Mouse (Mus musculus): Measurements from ENCODE around the gene Commd1. TPM values are rescaled to one million over a fixed set of nuclear protein-coding genes. Genes with fewer than 3 reads are reported as not detected.

The Commd1 gene
- polyA plus RNA-seq (2016; fragmentation: Nextera tagmentation; extraction: Ambion mirVana): 358 and 366 TPM in 2 replicates

GRCm38 (mm10) chr11:22981984-22982757 lies at the start of gene Commd1, which contains the start of gene Gm28048:
Gene Commd1 (minus strand): TSS chr11:22982382.
Gene Gm28048 (minus strand): TSS chr11:22982090.
- ATAC-seq (ENCODE audit: insufficient number of reproducible peaks, insufficient read depth, low FRiP score, low TSS enrichment): peak; percentile 91
- H3K27ac ChIP-seq: peak within 1 kb of the TSS; percentile 91
- peak within 1 kb of the TSS; percentile 47 for H3K4me3 ChIP-seq
- no peaks in the 10 kb centered on the region for H3K27me3 ChIP-seq
- peaks cover 6% of the 10 kb centered on the region for H3K4me1 ChIP-seq
- peaks cover 12% of the 10 kb centered on the region for H3K36me3 ChIP-seq
- H3K9me3 ChIP-seq: no peaks in the 10 kb centered on the region
- 4% methylated on average over 42 of the region's 42 CpGs for WGBS
- peak within 1 kb of the TSS; percentile 74 for H3K9ac ChIP-seq
- peak within 1 kb of the TSS; percentile 80 for H3K4me2 ChIP-seq (replicated peaks)

GRCm38 (mm10) chr11:23029399-23029798 lies 47.2 kb upstream of the Commd1 start:
- Histone ChIP-seq H3K9ac (no peak overlapping the region), H3K27ac (no peak overlapping the region), H3K9me3 (no peaks in the 10 kb centered on the region), H3K36me3 (no peaks in the 10 kb centered on the region), H3K27me3 (no peaks in the 10 kb centered on the region), H3K4me2 (replicated peaks) (no peak overlapping the region), H3K4me3 (no peak overlapping the region), H3K4me1 (no peaks in the 10 kb centered on the region)
- no peak for ATAC-seq (ENCODE audit: insufficient number of reproducible peaks, insufficient read depth, low FRiP score, low TSS enrichment)
- 76% methylated on average over 6 of the region's 6 CpGs for WGBS

DNA sequence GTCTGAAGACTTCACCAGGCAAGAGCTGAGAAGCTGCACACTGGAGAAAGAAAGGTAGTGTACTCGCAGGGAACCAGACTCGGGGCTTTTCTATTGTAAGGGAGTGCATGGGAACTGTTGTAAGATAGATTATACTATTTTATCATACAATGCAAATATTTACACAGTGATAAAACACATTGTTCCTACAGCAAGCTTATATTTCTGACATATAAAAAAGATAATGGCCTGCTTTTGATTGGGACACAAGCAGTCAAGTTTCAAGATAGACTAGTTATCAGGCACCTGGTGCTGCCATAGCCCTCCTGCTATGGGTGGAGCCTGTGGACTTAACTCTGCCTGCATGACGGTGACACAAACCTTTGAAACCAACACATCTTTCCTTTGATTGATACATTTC lies 46.8 kb upstream of the Commd1 start:
- no peak overlapping the region for H3K9ac ChIP-seq
- 70% methylated on average over 3 of the region's 3 CpGs for WGBS
- no peak for ATAC-seq (ENCODE audit: insufficient number of reproducible peaks, insufficient read depth, low FRiP score, low TSS enrichment)
- H3K4me2 ChIP-seq (replicated peaks): no peak overlapping the region
- no peaks in the 10 kb centered on the region for H3K9me3 ChIP-seq
- no peak overlapping the region for H3K4me3 ChIP-seq
- H3K4me1 ChIP-seq: no peaks in the 10 kb centered on the region
- no peak overlapping the region for H3K27ac ChIP-seq
- no peaks in the 10 kb centered on the region for H3K36me3 ChIP-seq
- no peaks in the 10 kb centered on the region for H3K27me3 ChIP-seq

DNA sequence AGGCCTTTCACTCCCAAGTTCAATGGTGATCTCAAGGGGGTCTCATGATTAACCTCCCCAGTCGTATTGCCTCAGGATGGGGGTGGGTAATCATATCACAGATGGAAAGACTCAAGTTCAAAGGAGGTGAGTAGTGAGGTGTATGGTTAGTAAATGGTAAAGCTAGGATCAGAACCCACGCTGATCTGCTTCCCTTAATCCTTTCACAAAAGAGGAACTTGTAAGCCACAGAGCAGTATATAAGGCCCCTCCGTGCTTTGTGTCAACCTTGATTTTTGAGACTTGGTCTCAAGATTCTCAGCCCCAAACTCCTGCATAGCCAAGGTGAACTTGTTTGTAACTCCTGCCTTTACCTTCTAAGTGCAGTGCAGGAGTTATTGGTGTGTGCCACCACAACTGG lies 42.0 kb upstream of the Commd1 start:
- no peaks in the 10 kb centered on the region for H3K36me3 ChIP-seq
- no peak for ATAC-seq (ENCODE audit: insufficient number of reproducible peaks, insufficient read depth, low FRiP score, low TSS enrichment)
- no peak overlapping the region for H3K27ac ChIP-seq
- no peak overlapping the region for H3K4me2 ChIP-seq (replicated peaks)
- 0 out of 2 replicates have a peak, but pooled peaks cover 3% of the 10 kb centered on the region for H3K4me1 ChIP-seq
- H3K27me3 ChIP-seq: no peaks in the 10 kb centered on the region
- WGBS: 65% methylated on average over 3 of the region's 3 CpGs
- H3K9me3 ChIP-seq: no peaks in the 10 kb centered on the region
- H3K9ac ChIP-seq: no peak overlapping the region
- no peak overlapping the region for H3K4me3 ChIP-seq

- Histone ChIP-seq H3K4me1 (0 out of 2 replicates have a peak, but pooled peaks cover 3% of the 10 kb centered on the region), H3K4me2 (replicated peaks) (no peak overlapping the region), H3K9ac (no peak overlapping the region), H3K9me3 (no peaks in the 10 kb centered on the region), H3K4me3 (no peak overlapping the region), H3K36me3 (no peaks in the 10 kb centered on the region), H3K27ac (no peak overlapping the region), H3K27me3 (no peaks in the 10 kb centered on the region)
- 92% methylated on average over 2 of the region's 2 CpGs for WGBS
- ATAC-seq (ENCODE audit: insufficient number of reproducible peaks, insufficient read depth, low FRiP score, low TSS enrichment): no peak
Measured at GRCm38 (mm10) chr11:23023155-23023554, 41.0 kb upstream of the Commd1 start.

DNA sequence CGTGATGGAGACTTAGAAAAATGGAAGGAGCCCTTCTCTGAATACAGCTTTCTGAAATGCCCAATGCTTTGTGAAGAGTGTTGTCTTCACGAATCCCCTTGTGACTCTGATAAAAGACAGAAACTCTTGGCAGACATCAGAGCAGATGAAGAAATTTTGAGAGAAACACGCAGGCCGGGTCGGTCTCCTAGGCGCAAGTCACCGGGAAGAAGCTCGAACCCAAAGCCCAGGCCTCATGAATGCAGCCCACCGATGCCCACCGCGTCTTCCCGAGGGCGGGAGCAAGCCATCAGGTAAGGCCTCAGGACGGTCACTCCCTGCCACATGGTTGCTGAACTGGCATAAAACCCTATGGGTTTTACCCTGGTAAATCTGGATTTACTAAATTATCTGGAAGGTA lies 38.7 kb upstream of the Commd1 start:
- Histone ChIP-seq H3K9me3 (no peaks in the 10 kb centered on the region), H3K27me3 (no peaks in the 10 kb centered on the region), H3K27ac (no peak overlapping the region), H3K36me3 (no peaks in the 10 kb centered on the region), H3K4me1 (0 out of 2 replicates have a peak, but pooled peaks cover 3% of the 10 kb centered on the region), H3K4me3 (no peak overlapping the region), H3K4me2 (replicated peaks) (no peak overlapping the region), H3K9ac (no peak overlapping the region)
- WGBS: 87% methylated on average over 14 of the region's 14 CpGs
- ATAC-seq (ENCODE audit: insufficient number of reproducible peaks, insufficient read depth, low FRiP score, low TSS enrichment): no peak

GRCm38 (mm10) chr11:23020116-23020770 lies 38.1 kb upstream of the Commd1 start:
- ATAC-seq (ENCODE audit: insufficient number of reproducible peaks, insufficient read depth, low FRiP score, low TSS enrichment): no peak
- H3K36me3 ChIP-seq: no peaks in the 10 kb centered on the region
- no peak overlapping the region for H3K27ac ChIP-seq
- no peaks in the 10 kb centered on the region for H3K27me3 ChIP-seq
- H3K9ac ChIP-seq: no peak overlapping the region
- H3K4me2 ChIP-seq (replicated peaks): no peak overlapping the region
- WGBS: 56% methylated on average over 24 of the region's 24 CpGs
- 0 out of 2 replicates have a peak, but pooled peaks cover 3% of the 10 kb centered on the region for H3K4me1 ChIP-seq
- H3K4me3 ChIP-seq: no peak overlapping the region
- H3K9me3 ChIP-seq: no peaks in the 10 kb centered on the region

DNA sequence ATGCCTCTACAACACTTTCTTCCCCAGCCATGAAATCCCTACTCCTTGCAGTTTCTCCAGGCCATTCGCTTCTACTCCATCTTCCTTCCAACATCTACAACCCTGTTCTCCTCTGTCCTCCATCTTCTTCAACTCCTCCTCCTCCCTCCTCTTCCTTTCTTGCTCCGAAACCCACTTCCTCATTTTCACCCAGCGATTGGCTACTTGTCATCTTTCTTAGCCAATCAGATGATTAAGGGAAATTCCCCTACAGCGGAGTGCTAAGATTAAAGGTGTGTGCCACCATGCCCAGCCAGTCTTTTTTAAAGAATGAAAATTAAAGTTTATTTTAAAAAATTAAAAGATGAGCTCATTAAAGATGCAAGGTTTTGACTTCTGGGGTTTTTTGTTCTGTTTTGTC lies 35.8 kb upstream of the Commd1 start:
- no peaks in the 10 kb centered on the region for H3K27me3 ChIP-seq
- no peak for ATAC-seq (ENCODE audit: insufficient number of reproducible peaks, insufficient read depth, low FRiP score, low TSS enrichment)
- no peak overlapping the region for H3K9ac ChIP-seq
- WGBS: 95% methylated on average over 4 of the region's 4 CpGs
- no peaks in the 10 kb centered on the region for H3K9me3 ChIP-seq
- no peaks in the 10 kb centered on the region for H3K36me3 ChIP-seq
- 0 out of 2 replicates have a peak, but pooled peaks cover 3% of the 10 kb centered on the region for H3K4me1 ChIP-seq
- no peak overlapping the region for H3K4me3 ChIP-seq
- H3K27ac ChIP-seq: no peak overlapping the region
- H3K4me2 ChIP-seq (replicated peaks): no peak overlapping the region

DNA sequence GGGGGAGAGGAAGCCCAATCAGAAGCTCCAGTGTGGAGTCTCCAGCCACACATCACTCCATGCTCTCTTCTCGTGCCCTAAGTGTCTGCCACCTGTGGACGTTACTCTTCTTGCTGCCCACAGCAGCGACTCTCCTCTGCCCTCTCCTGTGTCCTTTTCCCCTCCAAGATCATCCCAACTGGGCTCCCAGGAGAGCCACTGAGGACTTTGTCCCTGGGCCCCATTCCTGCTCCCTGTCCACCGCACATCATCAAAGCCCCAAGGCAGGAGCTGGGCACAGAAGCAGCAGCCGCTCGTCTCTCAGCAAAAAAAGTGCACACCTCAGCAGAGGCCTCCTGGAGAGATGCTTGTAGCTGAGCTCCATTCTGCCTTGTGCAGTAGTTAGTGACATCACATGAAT lies 32.8 kb upstream of the Commd1 start:
- H3K9me3 ChIP-seq: no peaks in the 10 kb centered on the region
- H3K4me3 ChIP-seq: no peak overlapping the region
- no peaks in the 10 kb centered on the region for H3K27me3 ChIP-seq
- no peaks in the 10 kb centered on the region for H3K4me1 ChIP-seq
- ATAC-seq (ENCODE audit: insufficient number of reproducible peaks, insufficient read depth, low FRiP score, low TSS enrichment): no peak
- no peaks in the 10 kb centered on the region for H3K36me3 ChIP-seq
- H3K9ac ChIP-seq: no peak overlapping the region
- no peak overlapping the region for H3K4me2 ChIP-seq (replicated peaks)
- no peak overlapping the region for H3K27ac ChIP-seq
- 70% methylated on average over 6 of the region's 6 CpGs for WGBS

- Histone ChIP-seq H3K27ac (no peak overlapping the region), H3K4me2 (replicated peaks) (no peak overlapping the region), H3K4me3 (no peak overlapping the region), H3K36me3 (no peaks in the 10 kb centered on the region), H3K27me3 (no peaks in the 10 kb centered on the region), H3K9ac (no peak overlapping the region), H3K9me3 (no peaks in the 10 kb centered on the region), H3K4me1 (no peaks in the 10 kb centered on the region)
- WGBS: 76% methylated on average over 4 of the region's 4 CpGs
- ATAC-seq (ENCODE audit: insufficient number of reproducible peaks, insufficient read depth, low FRiP score, low TSS enrichment): no peak
Measured at GRCm38 (mm10) chr11:23013580-23014294, 31.6 kb upstream of the Commd1 start.

GRCm38 (mm10) chr11:23013096-23013495 lies 30.9 kb upstream of the Commd1 start:
- no peaks in the 10 kb centered on the region for H3K36me3 ChIP-seq
- H3K9me3 ChIP-seq: no peaks in the 10 kb centered on the region
- H3K4me3 ChIP-seq: no peak overlapping the region
- 78% methylated on average over 1 of the region's 1 CpGs for WGBS
- H3K27ac ChIP-seq: no peak overlapping the region
- H3K4me2 ChIP-seq (replicated peaks): no peak overlapping the region
- no peak overlapping the region for H3K9ac ChIP-seq
- no peaks in the 10 kb centered on the region for H3K4me1 ChIP-seq
- H3K27me3 ChIP-seq: no peaks in the 10 kb centered on the region
- ATAC-seq (ENCODE audit: insufficient number of reproducible peaks, insufficient read depth, low FRiP score, low TSS enrichment): no peak
